Mouse (Mus musculus) olfactory bulb, adult 2 months (tissue): ENCODE results near the gene Ino80b. TPM values are rescaled to one million over a fixed set of nuclear protein-coding genes. Genes with fewer than 3 reads are reported as not detected.

Source experiments
- H3K27ac ChIP-seq: fragments of 200-500 bp; 2 replicates; pipeline ENCODE4 v1.5.1; 2012; ENCODE audit warnings: low read depth, low read length; ENCODE audit not compliant: insufficient read depth
- H3K4me1 ChIP-seq: fragments of 200-500 bp; 2 replicates; pipeline ENCODE4 v1.6.1; 2012; ENCODE audit warnings: low read length; ENCODE audit not compliant: control insufficient read depth, insufficient read depth
- H3K4me3 ChIP-seq: fragments of 200-500 bp; 2 replicates; pipeline ENCODE4 v1.5.1; 2012; ENCODE audit warnings: mild to moderate bottlenecking, low read depth, low read length, moderate library complexity; ENCODE audit not compliant: insufficient read depth
- CTCF ChIP-seq: fragments of 200-500 bp; IDR thresholded peaks from 2 replicates; pipeline ENCODE4 v1.5.1; 2012; ENCODE audit warnings: low read depth, mild to moderate bottlenecking, low read length, moderate library complexity; ENCODE audit not compliant: insufficient read depth
- POLR2A ChIP-seq: fragments of 200-500 bp; IDR thresholded peaks from 2 replicates; pipeline ENCODE4 v1.6.1; 2012; ENCODE audit warnings: mild to moderate bottlenecking, low read depth, low read length, moderate library complexity; ENCODE audit not compliant: insufficient read depth
- WGBS: fragments of 180-500 bp; shearing (Covaris S2); methylation state at CpG from one replicate; pipeline ENCODE4 v1.1.7; 2018; 5-methylcytosine and 5-hydroxymethylcytosine counted together
- polyA plus RNA-seq: library from polyadenylated mRNA; stranded (reverse); fragments of >200 nt; gene quantifications from 2 replicates; pipeline ENCODE4 v1.2.4, GENCODE M21; 2012; ENCODE audit warnings: low replicate concordance; ENCODE audit not compliant: missing spikeins, insufficient read depth, insufficient read length

Gene Ino80b
- polyA plus RNA-seq, 1 experiment, result not detected

- no peak for TF ChIP-seq POLR2A
- no peak for TF ChIP-seq CTCF
- H3K27ac ChIP-seq, result peak overlapping the region; percentile 18
- H3K4me3 ChIP-seq, result peak overlapping the region; percentile 82
- peaks cover 27% of the 10 kb centered on the region for H3K4me1 ChIP-seq
- 2% methylated on average over 52 of the region's 52 CpGs for WGBS
Measured at GRCm38 (mm10) chr6:83121863-83122710, 3.1 kb downstream of the Ino80b start.

GRCm38 (mm10) chr6:83120930-83121862 lies 4.0 kb downstream of the Ino80b start, which contains the start of gene Wbp1:
TSS of gene Wbp1 (minus strand) at chr6:83121559.
- H3K4me1 ChIP-seq, result peaks cover 27% of the 10 kb centered on the region
- WGBS, result under 1% methylated on average over 38 of the region's 38 CpGs
- no peak for TF ChIP-seq CTCF
- TF ChIP-seq POLR2A, result peak; percentile 79
- peak within 1 kb of the TSS; percentile 82 for H3K4me3 ChIP-seq
- H3K27ac ChIP-seq, result peak within 1 kb of the TSS; percentile 74

- no peak overlapping the region for H3K4me3 ChIP-seq
- peaks cover 32% of the 10 kb centered on the region for H3K4me1 ChIP-seq
- no peak overlapping the region for H3K27ac ChIP-seq
- TF ChIP-seq POLR2A (no peak), CTCF (no peak)
- WGBS, result 64% methylated on average over 7 of the region's 7 CpGs
Measured at GRCm38 (mm10) chr6:83119734-83120051, 5.5 kb downstream of the Ino80b start.

GRCm38 (mm10) chr6:83118825-83119733 lies 6.2 kb downstream of the Ino80b start:
- peaks cover 27% of the 10 kb centered on the region for H3K4me1 ChIP-seq
- H3K4me3 ChIP-seq, result no peak overlapping the region
- WGBS, result 74% methylated on average over 14 of the region's 14 CpGs
- no peak for TF ChIP-seq CTCF
- TF ChIP-seq POLR2A, result no peak
- no peak overlapping the region for H3K27ac ChIP-seq

GRCm38 (mm10) chr6:83118369-83118768 lies 6.9 kb downstream of the Ino80b start:
- Histone ChIP-seq H3K4me1 (peaks cover 27% of the 10 kb centered on the region), H3K4me3 (no peak overlapping the region), H3K27ac (no peak overlapping the region)
- no peak for TF ChIP-seq POLR2A
- TF ChIP-seq CTCF, result no peak
- WGBS, result 76% methylated on average over 11 of the region's 11 CpGs

GRCm38 (mm10) chr6:83117616-83118015 lies 7.6 kb downstream of the Ino80b start:
- no peak overlapping the region for H3K4me3 ChIP-seq
- TF ChIP-seq POLR2A (no peak), CTCF (no peak)
- no peak overlapping the region for H3K27ac ChIP-seq
- 91% methylated on average over 13 of the region's 13 CpGs for WGBS
- peaks cover 24% of the 10 kb centered on the region for H3K4me1 ChIP-seq

- H3K4me3 ChIP-seq, result no peak overlapping the region
- TF ChIP-seq POLR2A (no peak), CTCF (no peak)
- 73% methylated on average over 4 of the region's 4 CpGs for WGBS
Measured at GRCm38 (mm10) chr6:83117165-83117438, 8.1 kb downstream of the Ino80b start.

GRCm38 (mm10) chr6:83116373-83117164 lies 8.7 kb downstream of the Ino80b start:
- Histone ChIP-seq H3K4me3 (peak overlapping the region; percentile 78; the same call in 1 of the 2 replicates), H3K27ac (no peak overlapping the region), H3K4me1 (peaks cover 20% of the 10 kb centered on the region)
- TF ChIP-seq POLR2A (no peak), CTCF (no peak)
- WGBS, result 79% methylated on average over 11 of the region's 11 CpGs

More at GRCm38 (mm10) chr6:83117165-83117438, 8.1 kb downstream of the Ino80b start:
- Histone ChIP-seq H3K4me1 (peaks cover 22% of the 10 kb centered on the region), H3K27ac (no peak overlapping the region)
